Mouse (Mus musculus): Measurements from ENCODE around the gene Tmem63c. TPM values are rescaled to one million over a fixed set of nuclear protein-coding genes. Genes with fewer than 3 reads are reported as not detected.

Gene Tmem63c
- total RNA-seq, 2 experiments from 2014 or later = 29.5 to 30.1 TPM

- no peak for DNase-seq
- intact Hi-C loops (cut with DNase I) = loop anchor here (10.0 kb wide), 1 partner anchor 123 kb away; no protein-coding TSS in a partner anchor
These were observed 100.9 kb downstream of the Tmem63c start for GRCm38 (mm10) chr12:87121918-87122589.

- no peak for DNase-seq
- intact Hi-C loops (cut with DNase I) = loop anchor here (10.0 kb wide), 1 partner anchor 118 kb away; no protein-coding TSS in a partner anchor
These were observed 106.1 kb downstream of the Tmem63c start for GRCm38 (mm10) chr12:87127256-87127655.

GRCm38 (mm10) chr12:87130224-87130623, 109.1 kb downstream of the Tmem63c start:
- intact Hi-C loops (cut with DNase I) = no loop called here
- no peak for DNase-seq

GRCm38 (mm10) chr12:87131181-87131580, 110.0 kb downstream of the Tmem63c start:
- intact Hi-C loops (cut with DNase I) = no loop called here
- DNase-seq = peak; percentile 34

GRCm38 (mm10) chr12:87131619-87132018, 110.5 kb downstream of the Tmem63c start:
- intact Hi-C loops (cut with DNase I) = no loop called here
- DNase-seq = peak; percentile 36

GRCm38 (mm10) chr12:87132210-87132609, 111.1 kb downstream of the Tmem63c start:
- DNase-seq = no peak
- intact Hi-C loops (cut with DNase I) = no loop called here

- DNase-seq = no peak
- intact Hi-C loops (cut with DNase I) = no loop called here
These were observed 111.6 kb downstream of the Tmem63c start for GRCm38 (mm10) chr12:87132784-87133183.

- intact Hi-C loops (cut with DNase I) = no loop called here
- DNase-seq = peak; percentile 22
These were observed 116.5 kb downstream of the Tmem63c start for GRCm38 (mm10) chr12:87137439-87138341.

- intact Hi-C loops (cut with DNase I) = no loop called here
These were observed 117.2 kb downstream of the Tmem63c start for GRCm38 (mm10) chr12:87138342-87138701.

GRCm38 (mm10) chr12:87138768-87139167, 117.6 kb downstream of the Tmem63c start:
- no peak for DNase-seq
- intact Hi-C loops (cut with DNase I) = no loop called here

More at GRCm38 (mm10) chr12:87138342-87138701, 117.2 kb downstream of the Tmem63c start:
- no peak for DNase-seq

Small RNAs within 50 kb of the gene (microRNA-seq; reads per million reads assigned to microRNA genes)
- not detected for gene Gm25847

Other genes with a start within 250 kb of the Tmem63c start
- gene Irf2bpl, start 136.5 kb upstream of the Tmem63c start, total RNA-seq (2021) = 100 to 1,000 TPM; 124 to 127 TPM
- 10 to 100 TPM; 56.9 to 60.6 TPM for gene Cipc, start 74.3 kb upstream of the Tmem63c start, total RNA-seq (2021)
- gene Zdhhc22, start 30.9 kb upstream of the Tmem63c start, total RNA-seq (2021) = 10 to 100 TPM; 15.8 to 19.0 TPM
- 1 to 10 TPM; 4.7 to 5.5 TPM for gene Ngb, start 81.2 kb downstream of the Tmem63c start, total RNA-seq (2021)
- 10 to 100 TPM; 59.4 TPM for gene Gstz1, start 125.8 kb downstream of the Tmem63c start, total RNA-seq (2021)
- gene Pomt2, start 126.6 kb downstream of the Tmem63c start, total RNA-seq (2021) = 10 to 100 TPM; 22.4 to 23.8 TPM
- gene Samd15, start 178.4 kb downstream of the Tmem63c start, total RNA-seq (2021) = 1 to 10 TPM; 2.7 to 2.8 TPM
- gene Tmed8, start 179.1 kb downstream of the Tmem63c start, total RNA-seq (2021) = 10 to 100 TPM; 21.1 to 22.6 TPM
- 1 to 10 TPM; 1.2 to 1.6 TPM for gene Noxred1, start 217.4 kb downstream of the Tmem63c start, total RNA-seq (2021)
- gene Vipas39, start 244.9 kb downstream of the Tmem63c start, total RNA-seq (2021) = 10 to 100 TPM; 60.5 to 62.8 TPM
- 100 to 1,000 TPM; 151 to 156 TPM for gene Ahsa1, start 245.1 kb downstream of the Tmem63c start, total RNA-seq (2021)